Mouse (Mus musculus): ENCODE results near the gene Klhl3. TPM values are rescaled to one million over a fixed set of nuclear protein-coding genes. Genes with fewer than 3 reads are reported as not detected.

Klhl3 gene
- polyA plus RNA-seq, 3 experiments from 2014 or later, result 4.3 to 14.9 (median 14.6) TPM

Other genes starting within 250 kb of the Klhl3 start
- gene Spock1, start 205.3 kb downstream of the Klhl3 start, polyA plus RNA-seq (2017; shearing (Covaris generic)), result not detected
- gene Hnrnpa0, start 15.0 kb upstream of the Klhl3 start, polyA plus RNA-seq (2017; shearing (Covaris generic)), result 10 to 100 TPM; 20.9 to 25.6 (median 24.0) TPM
- 100 to 1,000 TPM; 204 to 343 (median 284) TPM for gene Idnk, start 44.1 kb upstream of the Klhl3 start, polyA plus RNA-seq (2017; shearing (Covaris generic))
- gene Ubqln1, start 102.1 kb upstream of the Klhl3 start, polyA plus RNA-seq (2017; shearing (Covaris generic)), result 10 to 100 TPM; 16.2 to 20.1 (median 18.2) TPM
- 1 to 10 TPM in 1 of 3 experiments, under 1 TPM in 2; 0.38 to 1.1 (median 0.87) TPM for gene Gkap1, start 162.1 kb upstream of the Klhl3 start, polyA plus RNA-seq (2017; shearing (Covaris generic))
- gene Kif27, start 245.5 kb upstream of the Klhl3 start, polyA plus RNA-seq (2017; shearing (Covaris generic)), result not detected